Mouse (Mus musculus) myocyte (in vitro differentiated cells): Measurements from ENCODE around the gene Cdkn2aipnl.

ENCODE experiments used
- E2F4 ChIP-seq: IDR thresholded peaks from one replicate; pipeline ENCODE4 v1.6.1; 2011; ENCODE audit warnings: mild to moderate bottlenecking, control low read depth, moderate library complexity; ENCODE audit not compliant: insufficient read depth
- MAX ChIP-seq: IDR thresholded peaks from one replicate; pipeline ENCODE4 v1.6.1; 2011; ENCODE audit warnings: low read depth, mild to moderate bottlenecking, control low read depth
- MYOD1 ChIP-seq, 3 experiments: IDR thresholded peaks; one replicate each; pipeline ENCODE4 v1.6.1; 2011; ENCODE audit warnings: control low read depth in 2 of 3, low read depth in 2 of 3, mild to moderate bottlenecking in 2 of 3, moderate library complexity in 1 of 3; ENCODE audit not compliant: insufficient read length in 2 of 3, control insufficient read depth in 1 of 3
- MYOG ChIP-seq, 3 experiments: IDR thresholded peaks; one replicate each; pipeline ENCODE4 v1.6.1; 2011; ENCODE audit warnings: control low read depth in 2 of 3, low read depth in 2 of 3, mild to moderate bottlenecking in 2 of 3; ENCODE audit not compliant: insufficient read length in 2 of 3, control insufficient read depth in 1 of 3, insufficient read depth in 1 of 3
- POLR2A ChIP-seq: IDR thresholded peaks from one replicate; pipeline ENCODE4 v1.6.1; 2011; ENCODE audit warnings: low read depth, mild to moderate bottlenecking, control low read depth, moderate library complexity; ENCODE audit not compliant: insufficient read length
- REST ChIP-seq: IDR thresholded peaks from one replicate; pipeline ENCODE4 v1.6.1; 2011; ENCODE audit warnings: mild to moderate bottlenecking, control low read depth, moderate library complexity; ENCODE audit not compliant: insufficient read depth, insufficient read length
- SRF ChIP-seq: IDR thresholded peaks from one replicate; pipeline ENCODE4 v1.6.1; 2011; ENCODE audit warnings: low read depth; ENCODE audit not compliant: control insufficient read depth, insufficient read length
- TCF12 ChIP-seq: IDR thresholded peaks from one replicate; pipeline ENCODE4 v1.6.1; 2011; ENCODE audit warnings: mild to moderate bottlenecking, control low read depth; ENCODE audit not compliant: poor library complexity, insufficient read depth, severe bottlenecking
- USF1 ChIP-seq: IDR thresholded peaks from one replicate; pipeline ENCODE4 v1.6.1; 2011; ENCODE audit warnings: low read depth, mild to moderate bottlenecking, control low read depth, moderate library complexity

GRCm38 (mm10) chr11:51946144-51946543, 21.3 kb upstream of the Cdkn2aipnl start:
- TF ChIP-seq POLR2A: no peak
- no peak for TF ChIP-seq MYOG (IDR thresholded peaks at IDR 0.05; ENCODE audit: control insufficient read depth in 1 of 3, insufficient read depth in 1 of 3, insufficient read length in 2 of 3, low read depth in 2 of 3)
- TF ChIP-seq SRF: no peak
- TF ChIP-seq USF1: no peak
- no peak for TF ChIP-seq TCF12
- TF ChIP-seq MAX: no peak
- no peak for TF ChIP-seq MYOD1 (IDR thresholded peaks at IDR 0.05; ENCODE audit: control insufficient read depth in 1 of 3, insufficient read length in 2 of 3, low read depth in 2 of 3)
- TF ChIP-seq REST: no peak
- no peak for TF ChIP-seq E2F4
